Mouse (Mus musculus): ENCODE measurements at regions not wholly inside any gene's neighbourhood (a gene's known extent, or its start where the extent isn't known, plus 50 kb on each side); places are given as distances from the start of the nearest gene placed in this dataset.

DNA sequence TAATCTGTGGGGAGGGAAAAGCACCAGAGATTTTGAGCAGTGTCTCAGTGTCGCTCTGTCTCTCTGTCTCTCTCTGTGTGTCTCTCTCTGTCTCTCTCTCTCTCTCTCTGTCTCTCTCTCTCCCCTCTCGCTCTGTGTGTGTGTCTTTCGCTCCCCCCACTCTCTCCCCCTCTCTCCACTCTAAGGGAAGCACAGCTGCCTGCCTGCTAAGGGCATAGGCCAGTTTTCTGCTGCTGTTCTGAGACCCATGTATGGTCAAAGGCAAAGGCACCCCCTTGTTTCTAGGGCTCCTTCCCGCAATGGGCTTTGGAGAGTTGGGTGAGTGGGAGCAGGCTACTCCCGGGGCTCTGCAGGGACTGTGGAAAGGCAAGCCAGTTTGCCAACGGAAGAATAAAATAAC, 192.2 kb downstream of the Lmo4 start:
- no peak for DNase-seq (ENCODE audit: low read depth, low spot score)

DNA sequence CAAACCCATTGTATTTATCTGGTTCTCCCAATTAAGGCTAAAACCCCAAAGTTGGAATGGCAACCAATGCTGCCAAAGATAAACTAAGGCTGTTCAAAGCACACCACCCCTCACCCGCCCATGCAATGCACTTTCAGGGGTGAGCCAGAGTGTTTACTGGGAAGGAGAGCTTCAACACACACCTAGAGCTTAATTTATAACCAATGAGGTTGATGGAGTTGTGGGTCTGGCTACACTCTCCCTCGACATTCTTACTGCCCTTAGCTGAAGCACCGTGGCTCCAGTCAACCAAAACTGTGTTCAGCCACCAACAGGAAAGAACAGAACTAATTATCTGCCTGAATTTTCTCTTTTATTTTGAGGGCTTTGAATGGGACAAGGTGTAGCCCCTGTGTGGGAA, 192.8 kb downstream of the Lmo4 start:
- DNase-seq (ENCODE audit: low read depth, low spot score): no peak

DNA sequence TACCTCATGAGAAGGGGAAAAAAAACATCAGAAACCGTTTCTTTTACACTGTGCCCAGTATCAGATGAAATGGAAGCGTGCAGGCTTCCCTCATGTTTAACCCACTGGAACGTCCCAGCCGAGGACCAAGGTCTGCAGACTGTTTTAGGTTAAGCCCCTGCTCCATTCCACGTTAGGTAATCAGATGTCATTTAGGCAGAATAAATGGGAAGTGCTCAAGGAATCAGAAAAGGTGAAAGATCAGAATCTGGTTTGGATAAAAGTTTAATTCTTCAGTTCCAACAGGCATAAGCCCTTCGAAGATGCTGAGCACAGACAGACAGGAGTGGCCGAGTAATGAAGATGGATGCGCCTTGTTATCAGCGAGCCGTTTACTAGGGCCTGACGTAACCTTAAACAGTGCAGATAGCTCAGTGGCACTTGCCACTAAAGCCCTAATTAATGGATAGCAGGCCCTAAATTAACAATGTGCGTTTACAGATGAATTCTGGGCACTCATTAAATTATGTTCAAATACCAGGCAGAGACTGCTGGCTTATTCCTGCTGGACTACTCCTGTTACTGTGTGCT, 193.5 kb downstream of the Lmo4 start:
- peak; percentile 40 for DNase-seq (ENCODE audit: low read depth, low spot score)

DNA sequence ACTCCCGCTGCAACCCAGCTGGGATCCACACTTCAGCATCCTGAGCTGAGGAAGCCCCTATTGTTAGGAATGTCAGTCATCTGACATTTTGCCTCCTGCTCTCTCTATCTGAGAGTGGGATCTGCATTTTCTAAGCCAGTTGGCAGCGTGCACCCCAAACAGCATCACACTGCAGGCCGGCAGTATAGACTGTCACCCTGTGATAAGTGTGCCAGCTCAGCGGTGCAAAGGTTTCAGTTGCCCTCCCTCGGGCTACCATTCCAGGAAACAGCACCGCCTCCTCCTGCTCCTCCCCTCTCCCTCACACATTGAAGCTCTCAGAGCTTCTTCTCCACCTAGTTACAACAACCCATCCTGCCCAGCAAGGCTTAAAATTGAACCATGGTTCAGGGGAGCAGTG, 194.5 kb downstream of the Lmo4 start:
- no peak for DNase-seq (ENCODE audit: low read depth, low spot score)

DNA sequence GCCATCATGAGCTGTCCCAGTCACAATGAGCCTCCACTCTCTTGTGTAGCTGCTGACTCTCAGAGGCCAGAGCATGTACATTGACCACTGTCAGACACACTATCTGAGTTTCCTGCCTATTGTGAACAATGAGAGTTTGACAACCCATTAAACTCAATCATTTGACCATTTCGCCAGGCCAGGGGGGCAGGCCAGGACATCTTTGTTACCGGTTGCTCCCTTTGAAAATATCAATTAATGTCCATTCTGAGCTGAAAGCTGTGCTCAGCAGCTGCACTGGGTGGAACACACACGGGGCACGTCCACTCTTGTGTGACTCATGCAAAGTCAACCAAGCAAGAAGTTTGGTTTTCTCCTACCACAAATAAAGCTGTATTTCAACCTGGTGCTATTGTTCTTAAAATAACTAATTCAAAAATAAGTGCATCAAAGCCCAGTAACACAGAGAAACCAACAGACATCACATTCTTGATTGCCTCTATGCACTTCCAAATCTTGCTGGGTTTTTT, 197.9 kb downstream of the Lmo4 start:
- no peak for DNase-seq (ENCODE audit: low read depth, low spot score)

DNA sequence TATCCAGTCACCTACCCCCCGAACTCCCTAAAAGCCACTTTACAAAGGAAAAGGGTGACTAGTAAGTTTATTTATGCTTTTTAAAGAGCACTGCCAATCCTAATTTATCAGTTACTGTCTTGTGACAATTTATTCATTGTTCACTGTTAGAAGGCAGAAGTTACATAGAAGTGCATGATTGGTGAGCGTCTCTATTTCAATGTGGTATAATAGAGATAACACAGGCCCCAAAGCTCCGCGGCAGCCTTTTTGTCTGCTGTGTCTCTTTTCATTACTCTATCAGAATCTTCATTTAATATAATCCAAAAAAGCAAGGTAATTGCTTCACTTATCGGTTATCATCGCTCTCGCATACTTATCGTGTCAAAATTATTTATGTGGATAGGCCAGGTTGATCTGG, 207.1 kb downstream of the Lmo4 start:
- no peak for DNase-seq (ENCODE audit: low read depth, low spot score)

DNA sequence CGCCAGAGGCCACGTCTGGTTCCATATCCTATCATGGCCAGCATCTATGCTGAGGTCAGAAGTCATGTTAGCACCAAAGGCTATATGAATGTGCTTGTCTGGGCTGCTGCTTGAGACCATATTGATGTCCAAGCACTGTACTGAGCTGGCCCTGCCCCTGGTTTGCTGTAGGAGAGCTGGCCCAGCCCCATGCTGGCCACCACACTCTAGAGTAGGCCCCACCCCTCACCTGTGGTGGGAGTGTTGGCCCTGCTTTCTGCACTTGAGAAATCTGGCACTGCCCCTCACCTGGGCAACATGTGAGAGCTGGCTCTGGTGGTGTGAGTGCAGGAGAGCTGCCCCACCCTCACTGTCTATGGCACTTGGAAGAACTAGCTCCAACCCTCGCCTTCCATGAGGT, 210.0 kb downstream of the Lmo4 start:
- DNase-seq (ENCODE audit: low read depth, low spot score): no peak

DNA sequence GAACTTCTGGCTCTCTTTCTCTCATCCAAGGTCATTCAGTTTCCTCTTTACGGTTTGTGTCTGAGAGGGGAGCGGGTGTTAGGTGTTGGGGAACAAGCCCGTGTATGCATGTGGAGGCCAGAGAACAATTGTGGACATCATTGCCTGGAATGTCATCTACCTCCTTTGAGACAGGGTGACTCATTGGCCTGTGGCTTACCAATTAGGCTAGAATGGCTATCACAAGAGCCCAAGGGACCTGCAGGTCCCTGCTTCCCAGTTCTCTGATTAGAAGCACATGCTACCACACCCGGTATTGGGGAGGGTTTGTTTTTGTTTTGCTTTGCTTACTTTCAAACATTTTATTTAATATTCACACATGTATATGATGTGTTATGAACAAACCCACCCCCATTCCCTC, 216.0 kb downstream of the Lmo4 start:
- no peak for DNase-seq (ENCODE audit: low read depth, low spot score)

DNA sequence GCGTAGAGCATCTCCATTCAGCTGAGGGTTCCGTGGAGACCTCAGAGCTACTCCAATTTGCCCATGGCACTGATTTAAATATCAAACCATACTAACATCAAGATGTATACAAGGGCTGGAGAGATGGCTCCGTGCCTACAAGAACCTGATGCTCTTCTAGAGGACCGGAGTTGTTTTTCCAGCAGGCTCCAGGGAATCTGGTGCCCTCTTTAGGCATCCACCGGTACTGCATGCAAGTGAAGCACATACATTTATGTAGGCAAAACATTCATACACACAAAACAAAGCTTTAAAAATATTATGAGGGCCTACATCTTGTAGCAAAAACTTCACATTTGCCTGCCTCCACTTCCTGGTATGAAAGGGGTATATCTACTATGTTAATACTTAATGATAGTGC, 217.0 kb downstream of the Lmo4 start:
- no peak for DNase-seq (ENCODE audit: low read depth, low spot score)

DNA sequence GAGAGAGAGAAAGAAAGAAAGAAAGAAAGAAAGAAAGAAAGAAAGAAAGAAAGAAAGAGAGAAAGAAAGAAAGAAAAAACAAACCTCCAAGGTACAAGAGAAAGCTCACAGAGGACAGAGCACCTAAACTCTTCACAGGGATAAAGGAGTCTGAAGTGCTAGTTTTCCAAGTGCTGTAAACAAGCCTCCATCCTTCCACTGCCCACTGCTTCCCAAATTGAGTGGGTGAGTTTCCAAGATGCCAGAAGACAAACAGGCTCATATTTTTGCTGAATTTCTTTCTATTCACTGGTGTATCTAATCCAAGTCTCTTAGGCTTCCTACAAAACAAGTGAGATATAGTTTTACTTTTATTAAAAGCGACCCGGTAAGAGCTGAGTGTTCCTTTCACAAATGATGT, 218.2 kb downstream of the Lmo4 start:
- no peak for DNase-seq (ENCODE audit: low read depth, low spot score)

DNA sequence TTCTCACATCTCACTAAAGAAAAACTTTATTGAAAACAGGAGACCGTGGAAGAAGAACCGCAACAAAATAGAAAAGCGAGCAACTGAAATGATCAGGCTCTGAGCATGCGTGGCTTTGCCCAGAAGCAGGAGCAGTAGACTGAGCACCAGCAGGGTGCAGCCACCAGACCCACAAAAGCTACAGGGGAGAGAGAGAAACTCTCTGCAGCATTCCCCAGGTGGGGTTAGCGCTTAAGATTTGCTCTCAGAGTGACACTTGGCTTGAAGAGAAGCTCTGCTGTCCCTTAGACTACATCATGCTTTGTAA, 218.9 kb downstream of the Lmo4 start:
- DNase-seq (ENCODE audit: low read depth, low spot score): no peak

DNA sequence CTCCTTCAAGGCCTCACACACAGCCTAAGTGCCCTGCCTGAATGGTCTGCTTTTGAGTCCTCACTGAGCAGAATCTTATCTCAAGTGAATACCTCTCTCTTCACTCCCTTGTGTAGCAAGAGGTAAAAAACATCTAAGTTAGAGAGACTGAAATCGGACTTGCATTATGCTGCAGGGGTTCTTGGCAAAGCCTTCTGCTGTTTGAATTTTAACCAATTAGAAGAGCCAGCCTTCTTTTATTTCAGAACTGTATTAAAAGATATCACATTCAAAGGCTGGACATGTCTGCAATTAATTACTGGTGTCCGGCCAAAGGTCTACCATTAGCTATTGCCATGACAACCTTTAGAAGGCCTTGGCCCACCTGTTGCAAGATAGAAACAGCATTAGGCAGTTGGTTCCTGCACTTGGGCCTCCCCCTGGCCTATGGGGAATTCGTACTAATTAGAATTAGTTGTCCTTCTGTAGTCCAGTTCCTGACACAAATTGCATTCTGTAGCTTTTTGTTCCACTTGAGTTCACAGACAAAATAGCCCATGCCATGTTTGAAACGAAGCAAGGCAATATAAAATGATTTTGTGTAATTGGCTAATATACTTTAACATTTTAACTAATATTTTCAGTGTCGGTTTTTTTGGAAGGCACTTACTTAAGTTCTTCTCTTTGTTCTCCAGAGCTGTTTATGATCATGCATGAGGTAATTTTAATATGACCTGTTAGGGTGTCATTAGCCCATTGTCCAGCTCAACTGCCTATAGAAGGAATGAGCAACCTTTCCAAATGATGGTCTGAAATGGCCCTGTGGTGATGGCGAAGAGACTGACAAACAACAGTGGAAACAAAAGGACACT, 219.4 kb downstream of the Lmo4 start:
- no peak for DNase-seq (ENCODE audit: low read depth, low spot score)

DNA sequence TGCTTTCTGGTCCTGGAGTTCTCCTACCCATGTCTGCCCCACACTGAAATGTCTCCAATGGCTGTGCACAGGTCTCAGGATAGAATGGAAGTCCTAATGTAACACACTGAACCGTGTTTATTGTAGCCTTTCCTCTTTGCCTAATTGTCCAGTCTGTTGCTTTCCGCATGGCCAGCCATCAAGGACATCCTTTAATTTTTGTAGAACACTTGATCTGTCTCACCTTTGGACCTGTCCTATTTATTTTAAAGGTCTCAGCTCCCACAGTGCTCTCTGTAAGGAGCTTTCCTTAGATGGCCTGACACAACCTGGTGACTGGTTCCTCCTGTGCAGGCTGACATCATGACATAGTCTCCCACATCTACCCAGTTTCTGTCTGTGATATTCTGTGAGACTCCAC, 226.3 kb downstream of the Lmo4 start:
- no peak for DNase-seq (ENCODE audit: low read depth, low spot score)

DNA sequence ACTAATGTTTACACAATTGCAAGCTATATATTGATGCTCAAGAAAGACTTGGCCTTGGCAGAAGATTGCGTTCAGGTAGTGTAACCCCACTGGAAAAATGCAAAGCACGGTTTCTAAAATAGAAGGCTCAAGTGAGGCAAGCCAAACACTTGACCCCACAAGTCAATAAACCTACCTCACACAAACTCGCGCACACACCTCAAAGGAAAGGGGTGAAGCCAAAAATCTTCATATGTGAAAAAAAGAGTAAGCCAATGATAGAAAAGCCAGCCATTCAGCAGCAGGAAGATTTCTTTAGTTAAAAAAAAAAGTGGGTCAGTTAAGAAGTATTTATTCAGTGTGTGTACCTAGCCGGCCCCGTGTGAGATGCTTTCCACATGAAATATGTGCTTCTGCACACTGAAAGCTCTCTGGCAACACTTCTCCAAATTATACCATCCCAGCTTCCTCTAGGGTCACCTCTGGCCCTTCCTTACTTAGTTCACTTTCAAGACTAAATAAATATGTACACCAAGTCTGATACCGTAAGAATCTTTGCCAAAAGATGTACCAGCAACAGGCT, 227.1 kb downstream of the Lmo4 start:
- DNase-seq (ENCODE audit: low read depth, low spot score): no peak

DNA sequence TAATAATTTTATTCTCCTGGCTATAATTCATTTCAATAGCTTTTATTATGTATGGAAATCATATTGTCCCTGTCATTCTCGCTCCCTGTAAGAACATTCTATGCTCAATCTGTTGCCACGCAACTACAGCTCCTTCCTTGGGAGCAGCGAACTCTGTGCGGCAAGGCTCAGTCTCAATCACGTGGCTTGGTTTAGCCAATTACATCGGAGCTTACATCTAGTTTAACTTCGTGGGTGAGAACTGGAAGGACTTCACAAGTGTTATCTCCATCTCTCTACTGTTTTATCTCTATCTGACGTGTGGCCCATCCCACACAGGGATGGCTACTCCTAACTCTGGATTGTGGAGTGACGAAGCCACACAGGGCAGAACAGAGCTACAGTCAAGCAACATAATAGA, 231.4 kb downstream of the Lmo4 start:
- no peak for DNase-seq (ENCODE audit: low read depth, low spot score)

DNA sequence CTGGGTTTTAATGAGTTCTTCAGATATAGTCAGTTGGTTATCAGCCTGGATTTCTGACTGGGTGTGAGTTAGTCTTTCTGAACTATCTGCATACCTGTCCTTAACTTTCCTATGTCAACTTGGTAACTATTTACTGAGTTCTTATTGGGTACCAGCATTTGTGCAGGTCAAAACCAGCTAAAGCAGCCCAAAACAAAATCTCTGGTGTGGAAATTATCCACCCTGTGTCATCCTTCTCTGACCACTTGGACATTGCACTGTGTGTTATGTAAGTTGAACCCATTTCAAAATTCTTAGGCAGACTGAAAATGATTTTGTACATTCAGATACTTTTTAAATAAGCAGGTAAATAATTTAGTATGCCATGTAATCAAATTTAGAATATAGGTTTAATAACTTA, 232.7 kb downstream of the Lmo4 start:
- no peak for DNase-seq (ENCODE audit: low read depth, low spot score)

DNA sequence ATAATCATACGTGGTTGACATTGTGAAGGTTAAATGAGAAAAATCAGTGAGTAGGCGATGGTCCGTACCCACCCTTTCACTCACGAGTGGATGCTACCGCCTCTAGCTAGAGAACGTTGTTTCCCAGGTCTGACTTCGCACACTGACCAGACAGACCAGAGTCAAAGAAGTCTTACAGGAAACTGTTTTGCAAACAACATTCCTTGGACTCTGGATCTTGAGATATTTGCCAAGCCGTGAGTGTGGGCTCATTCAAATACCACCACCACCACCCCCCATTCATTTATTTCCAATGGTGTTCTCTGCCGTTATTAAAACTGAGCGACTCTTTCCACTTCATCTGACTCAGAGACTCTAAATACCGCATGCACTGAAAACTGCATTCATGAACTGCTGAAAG, 234.2 kb downstream of the Lmo4 start:
- DNase-seq (ENCODE audit: low read depth, low spot score): no peak

DNA sequence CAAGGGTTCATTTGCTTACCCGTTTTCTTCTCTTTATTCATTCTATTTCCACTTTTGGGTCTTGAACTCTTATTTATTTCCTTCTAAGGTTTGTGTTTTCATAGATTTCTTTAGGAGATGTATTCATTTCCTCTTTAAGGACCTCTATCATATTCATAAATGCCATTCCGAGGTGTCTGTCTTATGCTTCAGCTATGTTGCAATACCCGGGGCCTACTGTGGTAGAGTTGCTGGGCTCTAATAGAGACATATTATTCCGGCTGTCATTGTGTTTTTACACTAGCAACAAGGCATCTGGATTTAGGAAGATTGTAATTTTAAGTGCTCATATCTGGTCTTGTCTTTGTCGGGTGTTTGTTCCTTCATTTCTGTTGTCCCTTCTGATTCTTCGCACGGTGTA, 249.5 kb downstream of the Lmo4 start:
- no peak for DNase-seq (ENCODE audit: low read depth, low spot score)

DNA sequence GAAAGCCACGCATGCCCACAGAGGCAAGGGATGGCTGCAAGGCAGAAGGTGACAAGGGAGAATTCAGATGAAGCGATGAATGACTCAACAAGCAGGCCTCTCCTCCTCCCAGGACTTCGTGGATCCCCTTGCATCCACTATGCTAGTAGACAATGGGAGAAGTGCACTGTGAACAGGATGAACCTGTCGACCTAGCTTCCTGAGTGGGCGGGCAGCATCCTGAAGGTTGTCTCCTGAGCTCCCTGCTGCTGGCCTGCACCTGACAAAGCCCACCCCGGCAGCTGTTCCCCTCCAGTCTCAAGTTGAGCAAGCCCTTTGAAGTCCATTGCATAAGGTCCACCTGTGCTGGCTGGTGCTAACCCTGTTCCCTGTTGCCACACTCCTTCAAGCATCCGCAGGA, 250.2 kb downstream of the Lmo4 start:
- DNase-seq (ENCODE audit: low read depth, low spot score): no peak

DNA sequence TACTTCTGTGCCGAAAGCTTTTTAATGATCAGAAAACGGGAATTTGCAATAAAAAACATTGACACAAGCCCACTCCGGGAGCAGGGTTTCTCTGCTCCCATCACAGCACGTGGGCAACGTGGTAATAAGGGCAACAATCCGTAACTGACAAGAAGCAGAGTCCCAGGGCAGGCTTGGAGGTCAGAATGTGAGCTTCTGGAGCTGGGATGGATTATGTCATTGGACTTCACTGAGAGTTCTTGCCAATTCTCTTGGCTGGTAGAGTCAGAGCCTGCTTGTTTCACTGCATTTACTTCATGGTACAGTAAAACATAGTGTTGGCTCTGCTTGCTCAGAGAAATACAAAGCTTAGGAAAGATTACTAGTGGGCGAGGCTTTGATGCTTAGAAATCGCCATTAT, 252.7 kb downstream of the Lmo4 start:
- no peak for DNase-seq (ENCODE audit: low read depth, low spot score)

DNA sequence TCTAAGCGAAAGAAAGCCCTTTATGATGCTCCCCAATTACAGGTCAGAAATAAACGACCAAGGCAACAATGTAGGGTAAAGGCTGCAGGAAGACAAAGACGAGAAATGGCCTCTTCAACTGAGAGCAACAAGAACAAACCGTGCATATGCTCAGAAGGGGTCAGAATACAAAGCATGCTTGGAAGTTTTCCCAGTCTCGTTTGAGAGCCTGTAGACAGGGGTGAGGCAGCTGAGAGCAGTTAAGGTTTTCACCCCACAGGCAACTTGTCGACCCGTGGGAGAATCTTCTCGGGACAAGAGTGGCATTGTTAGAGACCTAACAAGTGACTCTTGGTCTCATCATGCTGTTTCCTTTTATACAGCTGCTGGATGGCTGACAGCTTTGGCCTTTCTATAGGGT, 255.4 kb downstream of the Lmo4 start:
- no peak for DNase-seq (ENCODE audit: low read depth, low spot score)

DNA sequence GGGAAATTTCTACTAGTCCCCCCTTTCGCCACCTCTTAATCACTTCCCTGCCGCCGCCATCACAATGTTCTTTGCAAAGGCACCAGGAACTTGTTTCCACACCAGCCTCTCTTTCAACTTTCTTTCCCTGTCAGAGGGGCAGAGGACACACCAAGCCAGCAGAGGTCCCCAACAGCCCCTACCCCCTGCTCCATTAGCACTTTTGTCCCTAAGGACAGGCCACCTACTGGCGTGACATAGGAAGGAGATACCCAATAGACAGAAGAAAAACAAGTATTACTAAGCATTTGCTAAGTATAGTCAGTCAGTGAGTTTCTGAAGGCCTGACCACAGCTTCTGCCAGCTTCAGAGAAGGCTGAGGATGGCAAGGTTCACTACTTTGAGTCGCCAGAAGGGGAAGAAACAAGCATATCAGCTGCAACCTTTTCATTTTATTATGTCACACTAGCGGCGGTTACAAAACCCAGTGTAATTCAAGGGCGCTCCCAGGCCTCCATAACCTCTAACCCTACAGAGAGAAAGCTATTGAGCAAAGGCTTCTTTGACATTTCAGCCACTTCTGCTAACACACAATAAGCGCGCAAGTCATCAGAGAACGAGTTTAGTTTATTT, 255.9 kb downstream of the Lmo4 start:
- no peak for DNase-seq (ENCODE audit: low read depth, low spot score)

DNA sequence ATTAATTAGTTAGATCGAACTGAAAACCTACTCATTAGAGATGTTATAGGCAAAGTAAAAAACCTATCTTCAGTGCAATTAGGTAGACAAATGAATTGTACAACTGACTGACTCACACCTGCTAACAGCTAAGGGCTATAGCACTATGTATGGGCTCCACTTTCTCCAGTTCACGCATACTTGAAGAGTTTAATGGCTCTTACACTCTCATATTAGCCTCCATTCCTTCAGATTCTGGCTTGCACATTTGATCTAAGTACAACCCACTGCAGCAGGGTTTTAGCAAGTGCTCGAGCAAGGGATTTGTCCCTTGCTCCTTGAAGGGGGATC, 257.1 kb downstream of the Lmo4 start:
- DNase-seq (ENCODE audit: low read depth, low spot score): no peak

Data from forelimb bud, embryonic 11.5 days (tissue).